ENCODE assay signal across 15 mouse cellular contexts in the genomic region with DNA sequence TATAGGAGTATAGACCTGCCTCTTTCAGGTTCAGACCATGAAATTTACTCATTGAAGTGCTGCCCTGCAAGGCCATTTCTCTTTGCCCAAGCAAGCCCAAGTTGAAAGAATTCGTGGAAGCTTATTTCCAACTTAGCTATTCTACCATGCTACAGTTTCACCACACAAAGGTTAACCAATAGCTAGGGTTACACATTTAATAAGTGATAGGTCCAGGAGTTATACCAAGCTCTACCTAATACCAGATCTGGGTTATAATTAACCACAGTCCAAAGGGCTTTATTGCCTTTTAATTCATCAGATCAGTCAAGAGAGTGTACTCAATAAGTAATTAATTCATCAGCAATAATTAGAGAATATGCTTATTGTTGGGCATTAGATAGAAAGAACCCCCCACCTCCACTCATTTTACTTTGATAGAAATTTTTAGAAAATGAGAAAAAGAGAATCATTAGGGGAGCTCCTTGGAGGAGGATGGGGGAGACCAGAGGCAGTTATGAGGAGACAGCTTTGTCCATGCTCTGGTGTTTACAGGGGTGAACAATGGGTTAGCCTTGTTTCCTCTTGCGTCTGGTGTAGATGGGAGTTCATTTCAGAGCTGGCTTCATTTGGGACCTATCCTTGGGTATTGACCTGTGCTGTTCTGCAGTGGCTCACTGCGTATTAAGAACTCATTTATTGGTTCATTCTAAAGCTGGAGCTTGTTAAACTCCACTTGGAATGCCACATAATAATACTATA.
"Had no signal": no experiment of that assay in that cellular context is flagged by ENCODE, and none has a peak within 500 bp of the region (broad histone marks: within the 10 kb centered on the region; RNA-seq: fewer than 3 reads in every experiment).

No protein-coding gene starts in this region.

- H3K9ac ChIP-seq: limb, embryonic 12.5 days; liver, embryonic 12.5 days; lung, embryonic 14.5 days; midbrain, embryonic 15.5 days; neural tube, embryonic 13.5 days had no signal

- H3K27ac ChIP-seq: limb, embryonic 12.5 days; liver, embryonic 12.5 days; midbrain, embryonic 10.5 days; midbrain, embryonic 15.5 days; neural tube, embryonic 13.5 days had no signal

- H3K9me3 ChIP-seq: limb, embryonic 12.5 days; liver, embryonic 12.5 days; midbrain, embryonic 10.5 days; midbrain, embryonic 15.5 days; neural tube, embryonic 13.5 days had no signal

- H3K36me3 ChIP-seq: limb, embryonic 12.5 days; liver, embryonic 12.5 days; midbrain, embryonic 10.5 days; midbrain, embryonic 15.5 days; neural tube, embryonic 13.5 days had no signal

- H3K27me3 ChIP-seq: limb, embryonic 12.5 days; liver, embryonic 12.5 days; midbrain, embryonic 15.5 days; neural tube, embryonic 13.5 days had no signal

- H3K4me2 ChIP-seq: limb, embryonic 12.5 days; liver, embryonic 12.5 days; lung, embryonic 14.5 days; midbrain, embryonic 15.5 days; neural tube, embryonic 13.5 days had no signal

- H3K4me3 ChIP-seq: limb, embryonic 12.5 days; liver, embryonic 12.5 days; midbrain, embryonic 10.5 days; midbrain, embryonic 15.5 days; neural tube, embryonic 13.5 days had no signal

- DNase-seq: layer of hippocampus, adult 9-11 months; layer of hippocampus, postnatal 36 days; lung, embryonic 14.5 days; lung, postnatal 10 days; lung, postnatal 4 days; retina, postnatal 1 day; right cerebral cortex, postnatal 4 days; spleen, adult 18-20 months; thymus, adult 18-20 months; thymus, postnatal 14 days had no signal

- H3K4me1 ChIP-seq: limb, embryonic 12.5 days; liver, embryonic 12.5 days; midbrain, embryonic 10.5 days; midbrain, embryonic 15.5 days; neural tube, embryonic 13.5 days had no signal

- ATAC-seq: liver, embryonic 12.5 days; midbrain, embryonic 15.5 days had no signal
